11 mouse cellular contexts compared by ENCODE assay signal in genomic region chr6:122341038-122341810, GRCm38 (mm10). TPM values are rescaled to one million over a fixed set of nuclear protein-coding genes. Genes with fewer than 3 reads are reported as not detected.
DNase-seq lines count a peak whose midpoint lies in the region; ATAC-seq and TF ChIP-seq lines count a peak whose summit lies in the region.
"Had no signal": no experiment of that assay in that cellular context is flagged by ENCODE, and none has a peak within 500 bp of the region (broad histone marks: within the 10 kb centered on the region; RNA-seq: fewer than 3 reads in every experiment).

No protein-coding gene starts in this region.

- DNase-seq in heart, embryonic 10.5 days (ENCODE audit: low spot score), result no peak
- DNase-seq in heart, postnatal 14 days, result no peak
- peak; percentile 37 for DNase-seq in brain, embryonic 14.5 days (ENCODE audit: low read depth)
- no peak for DNase-seq in left cerebral cortex, adult 18-20 months (ENCODE audit: low spot score in 2 of 2)
- no peak for DNase-seq in yolk sac, embryonic 10.5 days (ENCODE audit: low spot score)
- no peak for DNase-seq in cerebellum, postnatal 36 days
- DNase-seq: gastrocnemius, postnatal 14 days had no signal

- TF ChIP-seq CTCF in brain, embryonic 14.5 days (IDR thresholded peaks at IDR 0.05; ENCODE audit: borderline replicate concordance, extremely low read depth, insufficient read depth, insufficient read length), result no peak

- intact Hi-C loops in heart, postnatal 14 days (cut with DNase I), result loop anchor here (5.0 kb wide), 1 partner anchor 51 kb away; no protein-coding TSS in a partner anchor

- H3K9me3 ChIP-seq in heart, embryonic 10.5 days, result no peaks in the 10 kb centered on the region
- H3K9me3 ChIP-seq in hindbrain, embryonic 15.5 days, result no peaks in the 10 kb centered on the region
- no peaks in the 10 kb centered on the region for H3K9me3 ChIP-seq in midbrain, embryonic 12.5 days

- H3K27ac ChIP-seq in heart, embryonic 10.5 days, result peak overlapping the region; percentile 96
- H3K27ac ChIP-seq in hindbrain, embryonic 15.5 days (replicated peaks), result peak overlapping the region; percentile 95
- H3K27ac ChIP-seq in midbrain, embryonic 12.5 days (replicated peaks), result peak overlapping the region; percentile 97
- H3K27ac ChIP-seq: macrophage had no signal

- ATAC-seq in hindbrain, embryonic 15.5 days (ENCODE audit: low FRiP score, low read depth), result no peak
- no peak for ATAC-seq in midbrain, embryonic 12.5 days (ENCODE audit: low FRiP score, low read depth)

- H3K4me2 ChIP-seq in hindbrain, embryonic 15.5 days, result peak overlapping the region; percentile 68
- peak overlapping the region; percentile 55 for H3K4me2 ChIP-seq in midbrain, embryonic 12.5 days (replicated peaks)

- no peaks in the 10 kb centered on the region for H3K27me3 ChIP-seq in heart, embryonic 10.5 days (ENCODE audit: insufficient read depth, poor library complexity, severe bottlenecking)
- no peaks in the 10 kb centered on the region for H3K27me3 ChIP-seq in hindbrain, embryonic 15.5 days
- H3K27me3 ChIP-seq in midbrain, embryonic 12.5 days, result no peaks in the 10 kb centered on the region

- H3K4me1 ChIP-seq in heart, embryonic 10.5 days, result peaks cover 36% of the 10 kb centered on the region
- peaks cover 28% of the 10 kb centered on the region for H3K4me1 ChIP-seq in hindbrain, embryonic 15.5 days (replicated peaks)
- H3K4me1 ChIP-seq in midbrain, embryonic 12.5 days, result peaks cover 29% of the 10 kb centered on the region

- WGBS in heart, embryonic 10.5 days, result 48% methylated on average over 7 of the region's 7 CpGs
- 42% methylated on average over 7 of the region's 7 CpGs for WGBS in hindbrain, embryonic 15.5 days
- 37% methylated on average over 7 of the region's 7 CpGs for WGBS in midbrain, embryonic 12.5 days

- peak overlapping the region; percentile 84; the same call in 1 of the 2 replicates for H3K9ac ChIP-seq in hindbrain, embryonic 15.5 days
- H3K9ac ChIP-seq in midbrain, embryonic 12.5 days (replicated peaks), result peak overlapping the region; percentile 93; the same call in 1 of the 2 replicates

- TF ChIP-seq POLR2A in brain, embryonic 14.5 days (IDR thresholded peaks at IDR 0.05; ENCODE audit: borderline replicate concordance, extremely low read depth, insufficient read depth, insufficient read length, poor library complexity, severe bottlenecking), result no peak

- no peak overlapping the region; the same call in 1 of the 2 replicates for H3K4me3 ChIP-seq in heart, embryonic 10.5 days
- peak overlapping the region; percentile 93 for H3K4me3 ChIP-seq in hindbrain, embryonic 15.5 days
- H3K4me3 ChIP-seq in midbrain, embryonic 12.5 days, result peak overlapping the region; percentile 87

- peaks cover under 1% of the 10 kb centered on the region; the same call in 1 of the 2 replicates for H3K36me3 ChIP-seq in heart, embryonic 10.5 days
- no peaks in the 10 kb centered on the region for H3K36me3 ChIP-seq in hindbrain, embryonic 15.5 days
- H3K36me3 ChIP-seq in midbrain, embryonic 12.5 days, result peaks cover 5% of the 10 kb centered on the region

RNA-seq across cellular contexts. Expression of gene Phc1, which starts 0.9 kb away (rescaled TPM):
- polyA plus RNA-seq in heart, embryonic 10.5 days (2016; fragmentation: Nextera tagmentation; extraction: Ambion mirVana), result 15.9 and 21.8 TPM in 2 replicates
- total RNA-seq in heart, postnatal 14 days (2021), result 10 to 100 TPM; 15.4 to 15.9 TPM
- 112 and 168 TPM in 2 replicates for polyA plus RNA-seq in brain, embryonic 14.5 days (2012; rRNA removed)
- polyA plus RNA-seq in hindbrain, embryonic 15.5 days (2015; fragmentation: Nextera tagmentation; extraction: Ambion mirVana), result 26.4 and 30.6 TPM in 2 replicates
- polyA plus RNA-seq in midbrain, embryonic 12.5 days (2016; fragmentation: Nextera tagmentation; extraction: Ambion mirVana), result 36.1 and 41.4 TPM in 2 replicates
- 10 to 100 TPM; 58.2 to 62.3 TPM for total RNA-seq in left cerebral cortex, adult 18-20 months (2021)

RNA-seq across cellular contexts. Expression of gene M6pr, which starts 32.7 kb away (rescaled TPM):
- 98.0 and 102 TPM in 2 replicates for polyA plus RNA-seq in heart, embryonic 10.5 days (2016; fragmentation: Nextera tagmentation; extraction: Ambion mirVana)
- 10 to 100 TPM; 38.0 to 40.1 TPM for total RNA-seq in heart, postnatal 14 days (2021)
- polyA plus RNA-seq in brain, embryonic 14.5 days (2012; rRNA removed), result 42.7 and 42.8 TPM in 2 replicates
- polyA plus RNA-seq in hindbrain, embryonic 15.5 days (2015; fragmentation: Nextera tagmentation; extraction: Ambion mirVana), result 46.7 and 51.3 TPM in 2 replicates
- polyA plus RNA-seq in midbrain, embryonic 12.5 days (2016; fragmentation: Nextera tagmentation; extraction: Ambion mirVana), result 72.2 and 72.6 TPM in 2 replicates
- total RNA-seq in left cerebral cortex, adult 18-20 months (2021), result 10 to 100 TPM; 72.9 to 79.3 TPM

RNA-seq across cellular contexts. Expression of gene Klrg1, which starts 58.5 kb away (rescaled TPM):
- polyA plus RNA-seq in heart, embryonic 10.5 days (2016; fragmentation: Nextera tagmentation; extraction: Ambion mirVana), result not detected in 2 replicates
- not detected for total RNA-seq in heart, postnatal 14 days (2021)
- polyA plus RNA-seq in brain, embryonic 14.5 days (2012; rRNA removed), result 0.57 and 0.60 TPM in 2 replicates
- 0.66 and 0.75 TPM in 2 replicates for polyA plus RNA-seq in hindbrain, embryonic 15.5 days (2015; fragmentation: Nextera tagmentation; extraction: Ambion mirVana)
- 0.16 and 0.29 TPM in 2 replicates for polyA plus RNA-seq in midbrain, embryonic 12.5 days (2016; fragmentation: Nextera tagmentation; extraction: Ambion mirVana)
- under 1 TPM in 1 of 2 experiments, not detected in 1; 0.23 TPM for total RNA-seq in left cerebral cortex, adult 18-20 months (2021)
- total RNA-seq: gastrocnemius, postnatal 14 days had no signal
- polyA plus RNA-seq: C2C12, macrophage had no signal
